Mouse (Mus musculus) thymus, adult 2 months (tissue): ENCODE measurements around the gene Frat1. TPM values are rescaled to one million over a fixed set of nuclear protein-coding genes. Genes with fewer than 3 reads are reported as not detected.

Source experiments
- DNase-seq: peaks from one replicate; pipeline ENCODE4 v3.0.0; 2021
- H3K27ac ChIP-seq: fragments of 200-500 bp; 2 replicates; pipeline ENCODE4 v1.5.1; 2012; ENCODE audit warnings: low read length, control low read depth; ENCODE audit not compliant: control insufficient read depth, insufficient read depth
- H3K27me3 ChIP-seq: fragments of 200-500 bp; 2 replicates; pipeline ENCODE4 v1.6.1; 2012; ENCODE audit warnings: mild to moderate bottlenecking, low read length, moderate library complexity, mixed read lengths; ENCODE audit not compliant: control insufficient read depth, insufficient read depth
- H3K36me3 ChIP-seq: fragments of 200-500 bp; 2 replicates; pipeline ENCODE4 v1.6.1; 2012; ENCODE audit warnings: mild to moderate bottlenecking, low read length, moderate library complexity; ENCODE audit not compliant: control insufficient read depth, insufficient read depth
- H3K4me1 ChIP-seq: fragments of 200-500 bp; replicated peaks from 2 replicates; pipeline ENCODE4 v1.6.1; 2012; ENCODE audit warnings: low read length; ENCODE audit not compliant: control insufficient read depth, insufficient read depth
- H3K4me3 ChIP-seq: fragments of 200-500 bp; 2 replicates; pipeline ENCODE4 v1.5.1; 2012; ENCODE audit warnings: mild to moderate bottlenecking, low read length, control low read depth, moderate library complexity; ENCODE audit not compliant: control insufficient read depth, insufficient read depth
- CTCF ChIP-seq: fragments of 200-500 bp; IDR thresholded peaks from 2 replicates; pipeline ENCODE4 v1.5.1; 2012; ENCODE audit warnings: mild to moderate bottlenecking, control low read depth, low read length, moderate library complexity, borderline replicate concordance; ENCODE audit not compliant: control insufficient read depth, poor library complexity, insufficient read depth; ENCODE audit errors: extremely low read depth
- POLR2A ChIP-seq: fragments of 200-500 bp; IDR thresholded peaks from 2 replicates; pipeline ENCODE4 v1.6.1; 2012; ENCODE audit warnings: mild to moderate bottlenecking, low read length, control low read depth, moderate library complexity; ENCODE audit not compliant: control insufficient read depth, poor library complexity, insufficient read depth; ENCODE audit errors: extremely low read depth
- WGBS: fragments of 180-500 bp; shearing (Covaris S2); methylation state at CpG from one replicate; pipeline ENCODE4 v1.1.7; 2018; 5-methylcytosine and 5-hydroxymethylcytosine counted together
- polyA plus RNA-seq: library from polyadenylated mRNA; depleted of rRNA; stranded (reverse); fragments of >200 nt; gene quantifications from 2 replicates; pipeline ENCODE4 v1.2.3, GENCODE M21; 2012

Frat1 gene
- polyA plus RNA-seq, 1 experiment = 15.4 TPM

DNA sequence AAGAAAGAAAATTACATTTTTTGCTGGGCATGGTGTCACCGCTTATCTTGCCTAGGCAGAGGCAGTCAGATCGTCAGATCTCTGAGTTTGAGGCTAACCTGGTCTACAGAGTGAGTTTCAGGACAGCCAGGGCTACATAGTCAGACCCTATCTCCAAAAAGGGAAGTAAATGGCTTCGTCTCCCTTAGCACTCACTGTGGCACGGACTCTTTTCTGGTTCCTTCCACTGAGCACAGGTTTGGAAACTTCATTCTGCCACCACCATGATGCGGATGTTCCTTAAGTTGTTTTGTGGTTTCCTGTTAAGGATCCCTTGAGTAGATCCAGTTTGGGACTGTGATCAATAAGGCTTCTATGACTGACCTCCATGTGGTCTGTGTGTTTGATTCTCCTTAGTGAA, 4.8 kb upstream of the Frat1 start:
- peaks cover 2% of the 10 kb centered on the region; the same call in 1 of the 2 replicates for H3K4me1 ChIP-seq
- H3K27ac ChIP-seq = no peak overlapping the region
- WGBS = 61% methylated on average over 5 of the region's 5 CpGs
- no peak overlapping the region for H3K4me3 ChIP-seq
- no peak for TF ChIP-seq POLR2A
- no peak for TF ChIP-seq CTCF
- no peaks in the 10 kb centered on the region for H3K36me3 ChIP-seq
- H3K27me3 ChIP-seq = no peaks in the 10 kb centered on the region
- DNase-seq = no peak

- no peaks in the 10 kb centered on the region for H3K36me3 ChIP-seq
- H3K4me1 ChIP-seq = peaks cover 7% of the 10 kb centered on the region
- 98% methylated on average over 3 of the region's 3 CpGs for WGBS
- H3K27ac ChIP-seq = no peak overlapping the region
- no peak for DNase-seq
- H3K4me3 ChIP-seq = no peak overlapping the region
- H3K27me3 ChIP-seq = no peaks in the 10 kb centered on the region
- TF ChIP-seq POLR2A (no peak), CTCF (no peak)
Observed at GRCm38 (mm10) chr19:41826529-41826928, 3.2 kb upstream of the Frat1 start.

- TF ChIP-seq CTCF (no peak), POLR2A (no peak)
Observed at GRCm38 (mm10) chr19:41828941-41829340, 829 bp upstream of the Frat1 start.

GRCm38 (mm10) chr19:41830106-41831031, 599 bp downstream of the Frat1 start:
- H3K27me3 ChIP-seq = no peaks in the 10 kb centered on the region
- H3K4me3 ChIP-seq = peak overlapping the region; percentile 79
- peak; percentile 86 for DNase-seq
- 1% methylated on average over 111 of the region's 112 CpGs for WGBS
- H3K36me3 ChIP-seq = no peaks in the 10 kb centered on the region
- peaks cover 20% of the 10 kb centered on the region for H3K4me1 ChIP-seq
- TF ChIP-seq POLR2A (no peak), CTCF (no peak)
- peak overlapping the region; percentile 41 for H3K27ac ChIP-seq

More at GRCm38 (mm10) chr19:41828941-41829340, 829 bp upstream of the Frat1 start:
- 89% methylated on average over 3 of the region's 3 CpGs for WGBS
- Histone ChIP-seq H3K4me1 (peaks cover 20% of the 10 kb centered on the region), H3K36me3 (no peaks in the 10 kb centered on the region), H3K27me3 (no peaks in the 10 kb centered on the region), H3K27ac (no peak overlapping the region), H3K4me3 (no peak overlapping the region)
- DNase-seq = no peak

GRCm38 (mm10) chr19:41831101-41831570, 1.4 kb downstream of the Frat1 start:
- peaks cover 23% of the 10 kb centered on the region for H3K4me1 ChIP-seq
- no peaks in the 10 kb centered on the region for H3K27me3 ChIP-seq
- no peaks in the 10 kb centered on the region for H3K36me3 ChIP-seq
- no peak overlapping the region for H3K27ac ChIP-seq
- 3% methylated on average over 19 of the region's 19 CpGs for WGBS
- peak overlapping the region; percentile 79 for H3K4me3 ChIP-seq
- DNase-seq = peak; percentile 14
- no peak for TF ChIP-seq CTCF
- TF ChIP-seq POLR2A = no peak

DNA sequence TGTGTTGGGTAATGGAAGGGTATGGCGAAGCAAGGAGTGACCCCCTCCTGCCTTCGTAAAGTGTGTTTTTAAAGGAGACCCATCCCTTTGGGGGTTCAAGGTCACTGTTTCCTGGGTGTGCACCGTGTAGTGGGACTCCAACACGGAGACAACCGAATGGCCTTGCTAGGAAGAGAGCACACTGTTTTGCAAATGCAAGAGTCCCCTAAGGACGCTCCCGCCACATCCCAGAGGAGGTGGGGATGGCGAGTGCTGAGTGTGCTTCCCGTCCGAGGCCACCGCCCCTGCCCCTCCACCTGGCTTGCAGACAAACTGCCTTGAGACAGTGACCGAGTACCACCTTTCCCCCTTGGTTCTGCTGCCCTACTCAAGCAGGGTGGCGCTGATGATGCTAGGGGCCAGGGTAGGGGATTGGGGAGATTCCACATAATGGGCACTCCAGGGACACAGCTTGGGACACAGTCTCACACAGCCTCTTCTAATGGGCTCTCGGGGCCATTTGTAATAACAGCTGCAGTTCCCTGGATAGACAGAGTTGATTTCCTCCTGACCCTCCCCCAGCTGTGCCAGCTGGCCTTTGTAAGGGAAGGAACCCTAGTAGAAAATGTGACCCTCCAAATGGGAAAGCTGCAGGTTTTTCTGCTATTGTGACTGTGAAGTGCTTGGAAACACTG, 2.1 kb downstream of the Frat1 start:
- H3K27ac ChIP-seq = no peak overlapping the region
- H3K4me1 ChIP-seq = peaks cover 23% of the 10 kb centered on the region
- H3K4me3 ChIP-seq = peak overlapping the region; percentile 79; the same call in 1 of the 2 replicates
- no peaks in the 10 kb centered on the region for H3K27me3 ChIP-seq
- 78% methylated on average over 14 of the region's 14 CpGs for WGBS
- H3K36me3 ChIP-seq = no peaks in the 10 kb centered on the region
- no peak for DNase-seq
- TF ChIP-seq CTCF = no peak
- no peak for TF ChIP-seq POLR2A
